Comparison of ENCODE assay signal across 22 mouse cellular contexts in the genomic region with DNA sequence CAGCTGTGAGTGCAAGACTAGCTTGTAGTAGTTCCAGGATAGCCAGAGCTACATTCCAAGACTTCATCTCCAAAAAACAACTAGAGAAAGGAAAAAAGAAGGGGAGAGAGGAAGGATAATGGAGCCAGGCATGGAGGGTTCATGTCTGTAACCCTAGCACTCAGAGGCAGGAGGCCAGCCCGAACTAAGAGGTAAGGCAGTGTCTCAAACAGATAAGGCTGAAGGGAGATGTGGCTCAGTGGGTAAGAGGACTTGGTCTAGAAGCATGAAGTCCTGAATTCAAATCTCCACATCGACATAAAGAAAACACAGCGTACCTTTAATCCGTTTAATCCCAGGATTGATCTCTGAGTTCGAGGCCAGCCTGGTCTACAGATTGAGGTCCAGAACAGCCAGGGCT. TPM values are rescaled to one million over a fixed set of nuclear protein-coding genes. Genes with fewer than 3 reads are reported as not detected.
A peak's percentile ranks its signal among the peaks of the same experiment; 100 is the strongest.
DNase-seq lines count a peak whose midpoint lies in the region; ATAC-seq and TF ChIP-seq lines count a peak whose summit lies in the region.
"Had no signal": no experiment of that assay in that cellular context is flagged by ENCODE, and none has a peak within 500 bp of the region (broad histone marks: within the 10 kb centered on the region; RNA-seq: fewer than 3 reads in every experiment).

No protein-coding gene starts in this region.

- H3K4me3 ChIP-seq in heart, postnatal 0 days (ENCODE audit: low read depth, low read length), result no peak overlapping the region
- H3K4me3 ChIP-seq in ES-E14 (ENCODE audit: insufficient read depth in 1 of 2, low read depth in 1 of 2, low read length in 2 of 2, poor library complexity in 1 of 2, severe bottlenecking in 1 of 2), result no peak overlapping the region
- H3K4me3 ChIP-seq in liver, embryonic 15.5 days (replicated peaks), result 0 out of 2 replicates have a peak overlapping the region, but pooled peaks have one; percentile 5
- H3K4me3 ChIP-seq: embryonic facial prominence, embryonic 10.5 days; midbrain, embryonic 10.5 days; neural tube, embryonic 13.5 days had no signal

- H3K27me3 ChIP-seq in heart, postnatal 0 days (ENCODE audit: control insufficient read depth, insufficient read depth, low read length), result no peaks in the 10 kb centered on the region
- H3K27me3 ChIP-seq in liver, embryonic 15.5 days, result no peaks in the 10 kb centered on the region
- H3K27me3 ChIP-seq: CH12.LX; neural tube, embryonic 13.5 days; Patski had no signal

- no peaks in the 10 kb centered on the region for H3K9me3 ChIP-seq in heart, postnatal 0 days (replicated peaks; ENCODE audit: control insufficient read depth, low read length)
- H3K9me3 ChIP-seq in ES-E14 (ENCODE audit: control insufficient read depth, insufficient read depth, low read depth, low read length), result no peaks in the 10 kb centered on the region
- H3K9me3 ChIP-seq in liver, embryonic 15.5 days (replicated peaks), result no peaks in the 10 kb centered on the region
- H3K9me3 ChIP-seq: embryonic facial prominence, embryonic 10.5 days; midbrain, embryonic 10.5 days; neural tube, embryonic 13.5 days had no signal

- WGBS in heart, postnatal 0 days, result 86% methylated on average over 5 of the region's 5 CpGs
- WGBS in liver, embryonic 15.5 days (ENCODE audit: insufficient replicate concordance), result 58% methylated on average over 5 of the region's 5 CpGs

- TF ChIP-seq EP300 in heart, postnatal 0 days (IDR thresholded peaks at IDR 0.05; ENCODE audit: low read depth), result no peak

- no peak overlapping the region for H3K4me2 ChIP-seq in heart, postnatal 0 days (ENCODE audit: low read depth, low read length)
- H3K4me2 ChIP-seq in liver, embryonic 15.5 days, result peak overlapping the region; percentile 47
- H3K4me2 ChIP-seq: neural tube, embryonic 13.5 days had no signal

- intact Hi-C loops in heart, postnatal 25 days (cut with DNase I), result no loop called here

- H3K9ac ChIP-seq in heart, postnatal 0 days (replicated peaks; ENCODE audit: low read depth, low read length), result no peak overlapping the region
- H3K9ac ChIP-seq in ES-E14 (ENCODE audit: insufficient read depth, low read depth, low read length, poor library complexity, severe bottlenecking), result peak overlapping the region; percentile 20; the same call in 1 of the 2 replicates
- peak overlapping the region; percentile 45 for H3K9ac ChIP-seq in liver, embryonic 15.5 days
- H3K9ac ChIP-seq: neural tube, embryonic 13.5 days had no signal

- in situ Hi-C loops in ES-E14 (cut with MboI; ENCODE audit: low sequenced_read_pairs in 2 of 2, unreplicated experiment in 2 of 2), result no loop called here

- H3K27ac ChIP-seq in heart, postnatal 0 days (ENCODE audit: low read depth), result peak overlapping the region; percentile 36; the same call in 1 of the 2 replicates
- H3K27ac ChIP-seq in ES-E14 (ENCODE audit: insufficient read depth, low read depth, low read length, poor library complexity, severe bottlenecking), result no peak overlapping the region
- H3K27ac ChIP-seq in liver, embryonic 15.5 days (replicated peaks), result peak overlapping the region; percentile 97
- H3K27ac ChIP-seq: embryonic facial prominence, embryonic 10.5 days; macrophage; neural tube, embryonic 13.5 days; stomach, postnatal 0 days had no signal

- no peak for ATAC-seq in heart, postnatal 0 days (ENCODE audit: insufficient read depth, low read depth)
- ATAC-seq in erythroid progenitor cell, adult 5-6 weeks (replicated peaks; ENCODE audit: low FRiP score, poor library complexity, severe bottlenecking), result peak; percentile 54
- no peak for ATAC-seq in liver, embryonic 15.5 days (ENCODE audit: insufficient read depth)
- ATAC-seq in CD4-positive, CD25-positive, alpha-beta regulatory T cell, adult 4 months, result no peak
- ATAC-seq: forebrain, embryonic 16.5 days; hindbrain, embryonic 16.5 days; intestine, postnatal 0 days; Patski had no signal

- no peak for DNase-seq in heart, postnatal 0 days (ENCODE audit: low spot score)
- DNase-seq in heart, postnatal 25 days (ENCODE audit: low spot score), result no peak
- DNase-seq in ES-E14 (ENCODE audit: low read depth, low spot score), result no peak
- no peak for DNase-seq in urinary bladder, postnatal 14 days (ENCODE audit: low spot score)
- DNase-seq in urinary bladder, postnatal 10 days (ENCODE audit: low spot score), result no peak
- DNase-seq: adrenal gland, postnatal 10 days; cerebellum, adult 2 months; heart, postnatal 14 days; right cerebral cortex, adult 18-20 months had no signal

- H3K36me3 ChIP-seq in heart, postnatal 0 days (replicated peaks; ENCODE audit: control insufficient read depth, insufficient read depth, low read length), result no peaks in the 10 kb centered on the region
- no peaks in the 10 kb centered on the region for H3K36me3 ChIP-seq in ES-E14 (ENCODE audit: control insufficient read depth, insufficient read depth, low read length, poor library complexity, severe bottlenecking)
- H3K36me3 ChIP-seq in liver, embryonic 15.5 days (replicated peaks), result no peaks in the 10 kb centered on the region
- H3K36me3 ChIP-seq: embryonic facial prominence, embryonic 10.5 days; midbrain, embryonic 10.5 days; neural tube, embryonic 13.5 days had no signal

- TF ChIP-seq CTCF in heart, postnatal 0 days (IDR thresholded peaks at IDR 0.05; ENCODE audit: low read depth), result no peak

- H3K4me1 ChIP-seq in heart, postnatal 0 days (ENCODE audit: control insufficient read depth, insufficient read depth), result peaks cover 9% of the 10 kb centered on the region
- peaks cover 14 to 22% of the 10 kb centered on the region in 2 experiments for H3K4me1 ChIP-seq in ES-E14 (ENCODE audit: control insufficient read depth in 2 of 2, insufficient read depth in 2 of 2, low read length in 2 of 2, poor library complexity in 1 of 2)
- H3K4me1 ChIP-seq in liver, embryonic 15.5 days (replicated peaks), result peaks cover 97% of the 10 kb centered on the region

TF ChIP-seq in ES-E14, 5 proteins besides CTCF, POLR2A, EP300 and RAD21:
- TF ChIP-seq HCFC1 (IDR thresholded peaks at IDR 0.05; ENCODE audit: borderline replicate concordance, insufficient read depth, low read length), result no peak
- TF ChIP-seq MAFK (IDR thresholded peaks at IDR 0.05; ENCODE audit: insufficient read depth, low read depth, low read length), result no peak
- TF ChIP-seq ZNF384 (IDR thresholded peaks at IDR 0.05; ENCODE audit: low read depth, low read length), result no peak

RNA-seq across cellular contexts. Expression of a gene that starts 27.5 kb away (rescaled TPM):
- 231 and 248 TPM in 2 replicates for total RNA-seq in heart, postnatal 0 days (2014; rRNA removed; ENCODE audit: low replicate concordance)
- polyA plus RNA-seq in heart, postnatal 0 days (2015; fragmentation: Nextera tagmentation; extraction: Ambion mirVana), result 180 and 187 TPM in 2 replicates
- total RNA-seq in heart, postnatal 25 days (2021), result 10 to 100 TPM; 75.6 to 87.9 TPM
- total RNA-seq in ES-E14 (2012; rRNA removed), result 125 and 131 TPM in 2 replicates
- 360 and 366 TPM in 2 replicates for total RNA-seq in erythroid progenitor cell, adult 5-6 weeks (2015; ENCODE audit: low replicate concordance)
- 181 and 222 TPM in 2 replicates for total RNA-seq in erythroid progenitor cell, adult 5-6 weeks (2017; ENCODE audit: low replicate concordance)
- polyA plus RNA-seq in liver, embryonic 15.5 days (2015; fragmentation: Nextera tagmentation; extraction: Ambion mirVana), result 422 and 473 TPM in 2 replicates
- polyA plus RNA-seq in CD4-positive, CD25-positive, alpha-beta regulatory T cell, adult 4 months (2017; shearing (Covaris generic)), result 100 to 1,000 TPM; 149 to 151 TPM

RNA-seq across cellular contexts. Expression of a gene that starts 30.3 kb away (rescaled TPM):
- total RNA-seq in heart, postnatal 0 days (2014; rRNA removed; ENCODE audit: low replicate concordance), result 14.7 and 26.4 TPM in 2 replicates
- 11.5 and 11.9 TPM in 2 replicates for polyA plus RNA-seq in heart, postnatal 0 days (2015; fragmentation: Nextera tagmentation; extraction: Ambion mirVana)
- 10 to 100 TPM in 1 of 2 experiments, 1 to 10 TPM in 1; 10.0 to 11.4 TPM for total RNA-seq in heart, postnatal 25 days (2021)
- total RNA-seq in ES-E14 (2012; rRNA removed), result 40.0 and 58.6 TPM in 2 replicates
- total RNA-seq in erythroid progenitor cell, adult 5-6 weeks (2015; ENCODE audit: low replicate concordance), result 35.6 and 71.4 TPM in 2 replicates
- 54.4 and 71.9 TPM in 2 replicates for total RNA-seq in erythroid progenitor cell, adult 5-6 weeks (2017; ENCODE audit: low replicate concordance)
- 14.7 and 15.2 TPM in 2 replicates for polyA plus RNA-seq in liver, embryonic 15.5 days (2015; fragmentation: Nextera tagmentation; extraction: Ambion mirVana)
- 10 to 100 TPM; 61.1 to 95.4 TPM for polyA plus RNA-seq in CD4-positive, CD25-positive, alpha-beta regulatory T cell, adult 4 months (2017; shearing (Covaris generic))
